Mouse (Mus musculus) splenic B cell, adult 2 months (primary cell): ENCODE measurements at regions not wholly inside any gene's neighbourhood (a gene's known extent, or its start where the extent isn't known, plus 50 kb on each side); places are given as distances from the start of the nearest gene placed in this dataset.

Experiments
- DNase-seq: peaks from one replicate; pipeline ENCODE4 v3.0.0-alpha.2; 2011; ENCODE audit warnings: low read depth, low spot score
- H3K27me3 ChIP-seq: 2 replicates; pipeline ENCODE4 v1.6.1; 2012; ENCODE audit warnings: mild to moderate bottlenecking, low read length, moderate library complexity, mixed read lengths; ENCODE audit not compliant: control insufficient read depth, poor library complexity, insufficient read depth, severe bottlenecking
- H3K36me3 ChIP-seq: 2 replicates; pipeline ENCODE4 v1.6.1; 2012; ENCODE audit warnings: mild to moderate bottlenecking, low read length, moderate library complexity, mixed read lengths; ENCODE audit not compliant: control insufficient read depth, poor library complexity, insufficient read depth, severe bottlenecking

DNA sequence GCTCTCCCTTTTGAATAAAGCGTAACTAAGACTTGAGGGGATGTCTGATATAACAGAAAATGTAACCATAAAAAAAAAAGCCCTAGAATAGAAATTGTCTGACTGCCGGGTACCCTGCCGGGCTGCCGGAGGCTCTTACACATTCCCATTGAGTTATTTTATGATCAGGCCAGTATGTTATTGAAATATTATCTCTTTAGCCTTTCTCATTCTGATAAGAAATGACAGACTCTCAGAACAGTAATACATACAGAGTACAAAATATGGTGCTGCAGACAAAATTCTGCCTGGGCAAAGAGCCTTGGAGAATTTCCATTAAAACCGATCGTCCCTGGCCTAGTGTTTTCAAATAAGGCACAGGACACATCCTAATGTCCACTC is 121.8 kb upstream of the Eef1e1 start:
- Histone ChIP-seq H3K27me3 (no peaks in the 10 kb centered on the region), H3K36me3 (no peaks in the 10 kb centered on the region)
- DNase-seq = no peak

DNA sequence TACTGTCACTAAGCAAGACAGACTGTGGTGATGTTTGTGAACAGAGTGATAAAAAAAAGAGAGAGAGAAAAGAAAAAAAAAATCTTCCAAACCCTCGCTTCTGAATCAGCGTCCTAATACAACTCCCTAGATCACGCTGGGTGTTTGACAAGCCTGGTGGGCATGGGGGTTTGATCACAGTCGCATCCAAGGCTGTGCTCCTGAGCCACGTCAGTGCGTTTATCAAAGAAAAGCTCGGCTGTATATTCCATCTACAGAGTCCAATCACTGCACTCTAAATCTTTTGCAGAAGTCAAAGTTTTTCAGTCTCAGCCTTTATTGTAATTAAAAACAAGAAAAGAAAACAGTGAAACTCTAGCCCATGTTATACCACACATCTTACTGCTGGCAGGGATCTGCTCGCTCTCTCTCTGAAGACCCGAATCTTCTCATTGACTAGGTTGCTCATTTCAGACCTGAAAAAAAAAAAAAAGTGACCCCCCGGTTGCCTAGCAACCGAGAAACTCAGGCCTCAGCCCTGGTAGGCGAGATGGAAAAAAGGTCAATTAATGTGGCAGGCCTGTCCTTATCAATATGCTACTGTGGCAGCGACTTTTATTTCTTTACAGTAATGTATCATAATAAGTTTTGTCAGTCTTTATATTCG is 121.2 kb upstream of the Eef1e1 start:
- no peak for DNase-seq
- Histone ChIP-seq H3K27me3 (no peaks in the 10 kb centered on the region), H3K36me3 (no peaks in the 10 kb centered on the region)

GRCm38 (mm10) chr13:38776546-38776945 is 117.7 kb upstream of the Eef1e1 start:
- no peak for DNase-seq
- Histone ChIP-seq H3K36me3 (no peaks in the 10 kb centered on the region), H3K27me3 (no peaks in the 10 kb centered on the region)

DNA sequence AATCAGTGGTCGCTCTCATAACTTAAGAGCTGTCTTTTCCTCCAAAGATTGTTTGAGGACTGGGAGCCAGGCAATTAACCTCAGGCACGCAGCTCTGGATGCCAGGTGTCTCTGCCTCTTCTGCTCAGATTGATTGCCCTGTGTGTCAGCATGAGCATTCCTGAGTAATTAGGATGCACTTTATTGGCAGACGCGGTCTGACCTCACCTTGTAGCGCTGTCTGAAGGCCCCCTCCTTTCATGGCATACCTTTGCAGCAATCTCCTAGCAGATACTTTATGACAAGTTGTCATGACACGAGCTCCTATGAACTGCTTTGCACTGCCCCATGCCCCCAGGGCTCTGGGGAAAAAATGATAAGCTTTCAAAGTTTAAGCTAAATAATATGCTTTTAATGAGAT is 114.1 kb upstream of the Eef1e1 start:
- H3K27me3 ChIP-seq = no peaks in the 10 kb centered on the region
- no peak for DNase-seq
- no peaks in the 10 kb centered on the region for H3K36me3 ChIP-seq

GRCm38 (mm10) chr13:38766133-38766532 is 107.3 kb upstream of the Eef1e1 start:
- Histone ChIP-seq H3K27me3 (no peaks in the 10 kb centered on the region), H3K36me3 (no peaks in the 10 kb centered on the region)
- DNase-seq = no peak

DNA sequence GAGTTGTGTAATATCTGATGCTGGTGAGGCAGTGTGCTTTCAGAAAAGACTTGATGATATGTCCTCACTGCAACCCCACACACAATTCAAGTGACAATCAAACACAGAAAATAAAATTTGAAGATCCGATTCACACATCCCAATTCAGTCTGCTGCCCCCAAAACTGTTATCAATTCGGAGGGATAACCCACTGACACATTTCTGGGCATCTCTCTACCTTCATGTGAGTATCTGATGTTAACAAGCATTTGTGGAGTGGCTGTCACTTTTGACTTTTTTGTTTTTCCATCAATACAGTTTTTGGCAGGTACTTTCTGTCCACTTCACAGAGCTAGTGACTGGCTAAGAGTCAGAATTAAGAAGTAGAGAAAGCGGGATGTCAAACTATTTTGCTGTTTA is 101.4 kb upstream of the Eef1e1 start:
- no peaks in the 10 kb centered on the region for H3K36me3 ChIP-seq
- no peaks in the 10 kb centered on the region for H3K27me3 ChIP-seq
- DNase-seq = no peak

- no peak for DNase-seq
- H3K36me3 ChIP-seq = no peaks in the 10 kb centered on the region
- H3K27me3 ChIP-seq = no peaks in the 10 kb centered on the region
These were observed 97.9 kb upstream of the Eef1e1 start for GRCm38 (mm10) chr13:38756629-38757227.

- no peaks in the 10 kb centered on the region for H3K27me3 ChIP-seq
- no peak for DNase-seq
- no peaks in the 10 kb centered on the region for H3K36me3 ChIP-seq
These were observed 94.9 kb upstream of the Eef1e1 start for GRCm38 (mm10) chr13:38753722-38754121.

GRCm38 (mm10) chr13:38751876-38752275 is 93.0 kb upstream of the Eef1e1 start:
- Histone ChIP-seq H3K27me3 (no peaks in the 10 kb centered on the region), H3K36me3 (no peaks in the 10 kb centered on the region)
- no peak for DNase-seq

DNA sequence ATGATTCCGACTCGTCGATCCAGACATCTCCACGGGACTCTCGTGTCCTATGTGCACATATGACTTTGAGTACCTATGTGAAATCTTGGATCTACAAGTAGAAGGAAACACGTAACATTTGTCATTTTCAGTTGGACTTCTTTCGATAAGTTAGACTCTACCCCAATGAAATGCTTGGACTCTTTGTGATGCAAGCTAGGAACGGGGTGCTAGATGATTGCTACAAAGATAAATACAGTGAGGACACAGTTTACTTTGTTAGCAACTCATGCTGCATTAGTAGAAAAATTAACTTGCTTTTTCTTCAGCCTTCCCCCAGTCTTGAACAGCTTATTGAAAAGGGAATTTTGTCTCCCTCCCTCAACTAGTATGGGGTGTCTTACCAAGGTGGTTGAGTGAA is 81.2 kb upstream of the Eef1e1 start:
- H3K27me3 ChIP-seq = no peaks in the 10 kb centered on the region
- no peak for DNase-seq
- H3K36me3 ChIP-seq = no peaks in the 10 kb centered on the region

DNA sequence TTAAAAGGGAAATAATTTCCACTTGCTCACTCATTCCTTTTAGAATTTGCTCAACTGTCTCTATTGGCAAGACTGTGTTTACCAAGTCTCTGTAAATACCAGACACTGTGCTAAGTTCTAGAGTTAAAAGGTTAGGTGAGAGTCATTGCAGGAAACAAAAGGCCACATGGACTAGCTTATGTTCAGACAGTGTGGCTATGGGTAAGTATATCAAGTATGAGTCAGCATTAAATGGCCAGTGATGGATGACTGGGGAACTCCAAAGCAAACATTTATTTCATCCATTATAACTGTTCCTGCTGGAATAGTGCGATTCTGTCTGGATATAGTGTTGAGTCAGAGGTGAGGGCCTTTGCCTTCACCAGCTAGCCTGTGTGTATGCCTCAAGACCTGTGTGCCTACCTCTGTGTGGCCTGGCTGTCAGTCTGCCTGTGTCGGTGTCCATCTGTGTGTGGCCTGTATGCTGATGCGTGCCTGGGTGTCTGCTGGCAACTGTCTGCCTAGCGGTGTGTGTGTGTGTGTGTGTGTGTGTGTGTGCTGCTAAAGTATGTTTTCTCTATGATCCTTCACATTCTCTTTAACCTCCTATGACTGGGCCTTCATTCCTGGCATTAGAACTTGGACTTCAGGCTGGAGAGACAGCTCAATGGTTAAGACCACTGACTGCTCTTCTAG is 77.6 kb upstream of the Eef1e1 start:
- Histone ChIP-seq H3K27me3 (no peaks in the 10 kb centered on the region), H3K36me3 (no peaks in the 10 kb centered on the region)
- DNase-seq = no peak

- DNase-seq = no peak
- no peaks in the 10 kb centered on the region for H3K36me3 ChIP-seq
- no peaks in the 10 kb centered on the region for H3K27me3 ChIP-seq
These were observed 76.4 kb upstream of the Eef1e1 start for GRCm38 (mm10) chr13:38735294-38735693.

DNA sequence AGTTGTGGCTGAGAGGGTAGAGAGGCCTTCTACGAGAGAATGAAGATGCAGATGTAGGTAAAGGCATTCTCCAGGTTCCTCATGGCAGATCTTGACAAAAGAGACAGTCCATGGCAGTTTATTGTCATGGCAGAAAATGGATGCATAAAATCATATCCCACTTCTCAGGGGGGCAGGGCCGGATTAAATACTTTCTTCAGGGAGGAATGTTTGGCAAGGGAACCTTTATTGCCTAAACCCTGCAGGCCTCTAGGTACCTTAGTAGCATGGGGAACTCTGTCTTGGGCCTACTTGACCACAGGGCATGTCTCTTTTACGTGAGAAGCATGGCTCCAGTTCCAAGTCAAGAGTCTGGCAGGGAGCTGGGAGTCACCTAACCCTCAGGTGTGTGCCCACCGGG is 74.4 kb upstream of the Eef1e1 start:
- Histone ChIP-seq H3K36me3 (no peaks in the 10 kb centered on the region), H3K27me3 (no peaks in the 10 kb centered on the region)
- DNase-seq = no peak

- no peak for DNase-seq
- no peaks in the 10 kb centered on the region for H3K36me3 ChIP-seq
- H3K27me3 ChIP-seq = no peaks in the 10 kb centered on the region
These were observed 66.6 kb upstream of the Eef1e1 start for GRCm38 (mm10) chr13:38725452-38725851.

GRCm38 (mm10) chr13:38721166-38721565 is 62.3 kb upstream of the Eef1e1 start:
- no peak for DNase-seq
- H3K27me3 ChIP-seq = no peaks in the 10 kb centered on the region
- H3K36me3 ChIP-seq = no peaks in the 10 kb centered on the region
